26 mouse cellular contexts compared by ENCODE assay signal in genomic region chr3:130921621-130922245, GRCm38 (mm10).
DNase-seq lines count a peak whose midpoint lies in the region; ATAC-seq lines count a peak whose summit lies in the region.
"Had no signal": no experiment of that assay in that cellular context is flagged by ENCODE, and none has a peak within 500 bp of the region (broad histone marks: within the 10 kb centered on the region; RNA-seq: fewer than 3 reads in every experiment).

No protein-coding gene starts in this region.

- H3K9me3 ChIP-seq in forebrain, embryonic 10.5 days, result peaks cover 7% of the 10 kb centered on the region; the same call in 1 of the 2 replicates
- H3K9me3 ChIP-seq in forebrain, embryonic 12.5 days, result no peaks in the 10 kb centered on the region
- H3K9me3 ChIP-seq in forebrain, embryonic 15.5 days, result no peaks in the 10 kb centered on the region
- no peaks in the 10 kb centered on the region for H3K9me3 ChIP-seq in midbrain, embryonic 13.5 days
- H3K9me3 ChIP-seq: hindbrain, embryonic 15.5 days; limb, embryonic 10.5 days; limb, embryonic 15.5 days; liver, embryonic 13.5 days; neural tube, embryonic 13.5 days had no signal

- H3K27ac ChIP-seq in forebrain, embryonic 10.5 days, result peak overlapping the region; percentile 53
- no peak overlapping the region for H3K27ac ChIP-seq in forebrain, embryonic 12.5 days
- no peak overlapping the region for H3K27ac ChIP-seq in forebrain, embryonic 15.5 days (replicated peaks)
- H3K27ac ChIP-seq in midbrain, embryonic 13.5 days, result peak overlapping the region; percentile 4
- H3K27ac ChIP-seq: hindbrain, embryonic 15.5 days; limb, embryonic 10.5 days; limb, embryonic 15.5 days; liver, embryonic 13.5 days; neural tube, embryonic 13.5 days had no signal

- no peak overlapping the region for H3K4me2 ChIP-seq in forebrain, embryonic 12.5 days
- H3K4me2 ChIP-seq in forebrain, embryonic 15.5 days (replicated peaks), result no peak overlapping the region
- H3K4me2 ChIP-seq in midbrain, embryonic 13.5 days (replicated peaks), result no peak overlapping the region
- H3K4me2 ChIP-seq: heart, embryonic 11.5 days; hindbrain, embryonic 15.5 days; limb, embryonic 15.5 days; liver, embryonic 13.5 days; neural tube, embryonic 13.5 days had no signal

- no peak for DNase-seq in forebrain, embryonic 10.5 days (ENCODE audit: extremely low spot score, low spot score)
- peak; percentile 14 for DNase-seq in MN1 (ENCODE audit: low spot score)
- no peak for DNase-seq in gastrocnemius, adult 8-10 months (ENCODE audit: low spot score in 2 of 2)
- no peak for DNase-seq in cerebellum, postnatal 14 days
- DNase-seq: adrenal gland, postnatal 14 days; cerebellum, adult 11-12 months; cerebellum, postnatal 25 days; gastrocnemius, postnatal 14 days; heart, postnatal 36 days; kidney, adult 11 months; kidney, postnatal 14 days; layer of hippocampus, adult 9-11 months; liver, embryonic 13.5 days; lung, adult 2 months; lung, postnatal 14 days had no signal

- 69% methylated on average over 9 of the region's 9 CpGs for WGBS in forebrain, embryonic 10.5 days
- WGBS in forebrain, embryonic 12.5 days, result 62% methylated on average over 9 of the region's 9 CpGs
- WGBS in forebrain, embryonic 15.5 days, result 48% methylated on average over 9 of the region's 9 CpGs
- 48% methylated on average over 9 of the region's 9 CpGs for WGBS in midbrain, embryonic 13.5 days

- peaks cover 32% of the 10 kb centered on the region for H3K27me3 ChIP-seq in forebrain, embryonic 10.5 days (ENCODE audit: poor library complexity, severe bottlenecking)
- H3K27me3 ChIP-seq in forebrain, embryonic 12.5 days, result peaks cover 17% of the 10 kb centered on the region; the same call in 1 of the 2 replicates
- H3K27me3 ChIP-seq in forebrain, embryonic 15.5 days, result no peaks in the 10 kb centered on the region
- H3K27me3 ChIP-seq in midbrain, embryonic 13.5 days, result peaks cover 5% of the 10 kb centered on the region; the same call in 1 of the 2 replicates
- H3K27me3 ChIP-seq: CH12.LX; liver, embryonic 13.5 days had no signal

- no peaks in the 10 kb centered on the region for H3K36me3 ChIP-seq in forebrain, embryonic 10.5 days (replicated peaks)
- H3K36me3 ChIP-seq in forebrain, embryonic 12.5 days (replicated peaks), result no peaks in the 10 kb centered on the region
- no peaks in the 10 kb centered on the region for H3K36me3 ChIP-seq in forebrain, embryonic 15.5 days
- H3K36me3 ChIP-seq in midbrain, embryonic 13.5 days, result no peaks in the 10 kb centered on the region
- H3K36me3 ChIP-seq: hindbrain, embryonic 15.5 days; limb, embryonic 10.5 days; limb, embryonic 15.5 days; liver, embryonic 13.5 days; neural tube, embryonic 13.5 days had no signal

- H3K9ac ChIP-seq in forebrain, embryonic 12.5 days, result no peak overlapping the region
- no peak overlapping the region for H3K9ac ChIP-seq in forebrain, embryonic 15.5 days (replicated peaks)
- no peak overlapping the region for H3K9ac ChIP-seq in midbrain, embryonic 13.5 days (replicated peaks)
- H3K9ac ChIP-seq: hindbrain, embryonic 15.5 days; limb, embryonic 15.5 days; liver, embryonic 13.5 days; neural tube, embryonic 13.5 days had no signal

- no peak overlapping the region for H3K4me3 ChIP-seq in forebrain, embryonic 10.5 days
- H3K4me3 ChIP-seq in forebrain, embryonic 12.5 days (replicated peaks), result no peak overlapping the region
- no peak overlapping the region for H3K4me3 ChIP-seq in forebrain, embryonic 15.5 days
- H3K4me3 ChIP-seq in midbrain, embryonic 13.5 days (replicated peaks), result no peak overlapping the region
- H3K4me3 ChIP-seq: hindbrain, embryonic 15.5 days; limb, embryonic 10.5 days; limb, embryonic 15.5 days; liver, embryonic 13.5 days; neural tube, embryonic 13.5 days had no signal

- peaks cover 30% of the 10 kb centered on the region for H3K4me1 ChIP-seq in forebrain, embryonic 10.5 days
- peaks cover 20% of the 10 kb centered on the region for H3K4me1 ChIP-seq in forebrain, embryonic 12.5 days
- peaks cover 21% of the 10 kb centered on the region for H3K4me1 ChIP-seq in forebrain, embryonic 15.5 days
- peaks cover 31% of the 10 kb centered on the region for H3K4me1 ChIP-seq in midbrain, embryonic 13.5 days (replicated peaks)
- H3K4me1 ChIP-seq: liver, embryonic 13.5 days had no signal

- no peak for ATAC-seq in forebrain, embryonic 12.5 days (ENCODE audit: low FRiP score)
- peak; percentile 51 for ATAC-seq in forebrain, embryonic 15.5 days (replicated peaks)
- ATAC-seq in midbrain, embryonic 13.5 days, result peak; percentile 65
- ATAC-seq in frontal cortex, adult (ENCODE audit: low TSS enrichment), result no peak
- ATAC-seq: inflammation-experienced regulatory T-cells, adult 6 months had no signal

Comparison
In these comparisons a context has a peak if more than half of its experiments do, and no peak if none do; other contexts are left out.
1. H3K27ac ChIP-seq: peak in forebrain, embryonic 10.5 days (single experiment) and midbrain, embryonic 13.5 days (single experiment); none in forebrain, embryonic 12.5 days (single experiment) and forebrain, embryonic 15.5 days (single experiment).
2. ATAC-seq: peak in forebrain, embryonic 15.5 days (single experiment) and midbrain, embryonic 13.5 days (single experiment); none in forebrain, embryonic 12.5 days (single experiment) and frontal cortex, adult (single experiment).